Mouse (Mus musculus) midbrain, embryonic 16.5 days (tissue): ENCODE results near the gene Prss30. TPM values are rescaled to one million over a fixed set of nuclear protein-coding genes. Genes with fewer than 3 reads are reported as not detected.
A peak's percentile ranks its signal among the peaks of the same experiment; 100 is the strongest.
"Not testable (repeated sequence)": the region's sequence is repeated elsewhere in the genome, so short reads cannot be mapped to it uniquely, and the experiment has no call there.

ENCODE experiments used
- ATAC-seq: fragments of 200-750 bp; cut with Nextera tagmentation; 2 replicates; pipeline ENCODE4 v1.8.0; 2017; ENCODE audit warnings: moderate TSS enrichment
- H3K27ac ChIP-seq: fragments of 300-500 bp; sonication (generic); 2 replicates; pipeline ENCODE4 v1.5.1; 2014; ENCODE audit warnings: mild to moderate bottlenecking, low read length, mixed read lengths
- H3K27me3 ChIP-seq: fragments of 300-500 bp; sonication (generic); 2 replicates; pipeline ENCODE4 v1.6.1; 2014; ENCODE audit warnings: low read depth, low read length, mixed read lengths; ENCODE audit not compliant: control insufficient read depth, insufficient read depth
- H3K36me3 ChIP-seq: fragments of 300-500 bp; sonication (generic); 2 replicates; pipeline ENCODE4 v1.6.1; 2014; ENCODE audit warnings: mild to moderate bottlenecking, low read length, moderate library complexity, mixed read lengths; ENCODE audit not compliant: control insufficient read depth, insufficient read depth
- H3K4me1 ChIP-seq: fragments of 300-500 bp; sonication (generic); 2 replicates; pipeline ENCODE4 v1.6.1; 2014; ENCODE audit warnings: mild to moderate bottlenecking, low read length, mixed read lengths; ENCODE audit not compliant: control insufficient read depth, insufficient read depth
- H3K4me2 ChIP-seq: fragments of 300-500 bp; sonication (generic); 2 replicates; pipeline ENCODE4 v1.6.1; 2014; ENCODE audit warnings: mild to moderate bottlenecking, low read length, mixed read lengths
- H3K4me3 ChIP-seq: fragments of 300-500 bp; sonication (generic); 2 replicates; pipeline ENCODE4 v1.5.1; 2014; ENCODE audit warnings: low read depth, mild to moderate bottlenecking, low read length, moderate library complexity, mixed read lengths
- H3K9ac ChIP-seq: fragments of 300-500 bp; sonication (generic); 2 replicates; pipeline ENCODE4 v1.6.1; 2014; ENCODE audit warnings: low read depth, low read length, mixed read lengths
- H3K9me3 ChIP-seq: fragments of 300-500 bp; sonication (generic); replicated peaks from 2 replicates; pipeline ENCODE4 v1.6.1; 2014; ENCODE audit warnings: mild to moderate bottlenecking, low read length, mixed read lengths; ENCODE audit not compliant: control insufficient read depth, poor library complexity, severe bottlenecking
- WGBS: fragments of 180-500 bp; shearing (Covaris S2); extraction: QIAGEN DNeasy Blood & Tissue Kit; methylation state at CpG from one replicate; pipeline ENCODE4 v1.1.7; 2014; 5-methylcytosine and 5-hydroxymethylcytosine counted together
- microRNA-seq: library from miRNA; unstranded; fragments of <30 nt; microRNA quantifications from one replicate; pipeline ENCODE4, GENCODE M21; 2017
- polyA plus RNA-seq: library from polyadenylated mRNA; unstranded; fragments of >200 nt; fragmentation: Nextera tagmentation; extraction: Ambion mirVana; gene quantifications from 2 replicates; pipeline ENCODE4 v1.2.1, GENCODE M21; 2015

Gene Prss30
- polyA plus RNA-seq, 1 experiment from 2014 or later, result 0.24 TPM

DNA sequence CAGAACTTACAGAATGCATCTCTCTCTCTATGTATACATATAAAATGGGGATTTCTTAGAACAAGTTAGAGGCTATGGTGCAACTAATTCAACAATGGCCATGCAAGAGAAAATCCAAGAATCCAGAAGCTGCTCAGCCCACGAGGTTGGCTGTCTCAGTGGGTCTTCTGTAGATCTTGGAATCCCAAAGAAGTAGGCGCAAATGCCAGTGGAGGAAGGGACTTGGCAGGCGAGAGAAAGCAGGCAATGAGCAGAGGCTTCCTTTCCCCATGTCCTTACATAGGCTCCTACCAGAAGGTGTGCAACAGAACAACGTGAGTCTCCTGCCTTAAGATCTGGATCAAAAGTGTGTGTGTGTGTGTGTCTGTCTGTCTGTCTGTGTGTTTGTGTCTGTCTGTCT is 32.9 kb downstream of the Prss30 start:
- not testable (repeated sequence) for H3K27ac ChIP-seq

DNA sequence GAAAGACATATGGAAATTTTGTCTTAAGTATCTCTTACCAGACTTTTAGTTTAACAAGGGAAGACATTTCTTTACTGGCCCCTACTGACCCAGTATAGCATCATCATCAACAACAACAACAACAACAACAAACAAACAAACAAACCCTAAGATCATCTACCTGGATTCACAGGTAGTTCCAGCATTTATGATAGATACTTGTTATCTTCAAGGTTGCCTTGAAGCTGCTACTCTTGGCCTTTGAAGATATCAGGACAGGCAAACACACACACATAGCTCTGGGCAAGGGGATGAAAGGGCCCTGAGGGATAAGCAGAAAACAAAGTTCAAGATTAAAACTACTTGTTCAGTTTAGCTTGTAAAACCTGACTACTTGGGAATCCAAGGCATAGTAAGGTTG is 39.0 kb downstream of the Prss30 start, which contains the start of gene Sbp:
TSS of gene Sbp (plus strand) at position 301 of the 400 bp plus-strand sequence.
- H3K27me3 ChIP-seq, result no peaks in the 10 kb centered on the region
- H3K36me3 ChIP-seq, result no peaks in the 10 kb centered on the region
- no peak for ATAC-seq
- H3K9me3 ChIP-seq, result no peaks in the 10 kb centered on the region
- no peak within 1 kb of the TSS for H3K4me3 ChIP-seq
- no peak within 1 kb of the TSS for H3K4me2 ChIP-seq
- H3K27ac ChIP-seq, result no peak within 1 kb of the TSS
- H3K4me1 ChIP-seq, result no peaks in the 10 kb centered on the region
- H3K9ac ChIP-seq, result no peak within 1 kb of the TSS

More for the DNA sequence above, 32.9 kb downstream of the Prss30 start:
- not testable (repeated sequence) for H3K27me3 ChIP-seq, ATAC-seq, H3K9ac ChIP-seq, H3K36me3 ChIP-seq, H3K4me3 ChIP-seq, H3K4me2 ChIP-seq, H3K9me3 ChIP-seq, H3K4me1 ChIP-seq
- WGBS, result 83% methylated on average over 4 of the region's 4 CpGs

DNA sequence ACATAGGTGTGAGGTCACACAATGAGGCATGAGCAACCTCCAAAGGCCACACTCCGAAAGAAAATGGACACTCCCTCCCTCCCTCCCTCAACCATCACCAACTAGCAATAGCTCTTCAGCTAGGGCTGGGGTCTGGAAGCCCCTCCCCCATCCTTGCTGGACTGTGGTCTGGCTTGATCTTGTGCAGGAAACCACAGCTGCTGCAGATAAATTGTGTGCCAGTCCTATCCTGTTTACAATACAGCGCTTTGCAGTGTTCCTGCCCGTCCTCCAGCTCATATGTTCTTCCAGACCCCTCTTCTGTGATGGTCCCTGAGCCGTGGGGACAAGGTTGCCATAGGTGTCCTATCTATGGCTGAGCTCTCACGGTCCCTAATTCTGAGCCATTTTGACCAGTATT is 49.2 kb downstream of the Prss30 start:
- H3K36me3 ChIP-seq, result no peaks in the 10 kb centered on the region
- no peaks in the 10 kb centered on the region for H3K4me1 ChIP-seq
- 89% methylated on average over 5 of the region's 5 CpGs for WGBS
- H3K9me3 ChIP-seq, result no peaks in the 10 kb centered on the region
- no peaks in the 10 kb centered on the region for H3K27me3 ChIP-seq
- no peak overlapping the region for H3K27ac ChIP-seq
- H3K4me2 ChIP-seq, result no peak overlapping the region
- ATAC-seq, result no peak
- no peak overlapping the region for H3K4me3 ChIP-seq
- H3K9ac ChIP-seq, result no peak overlapping the region

DNA sequence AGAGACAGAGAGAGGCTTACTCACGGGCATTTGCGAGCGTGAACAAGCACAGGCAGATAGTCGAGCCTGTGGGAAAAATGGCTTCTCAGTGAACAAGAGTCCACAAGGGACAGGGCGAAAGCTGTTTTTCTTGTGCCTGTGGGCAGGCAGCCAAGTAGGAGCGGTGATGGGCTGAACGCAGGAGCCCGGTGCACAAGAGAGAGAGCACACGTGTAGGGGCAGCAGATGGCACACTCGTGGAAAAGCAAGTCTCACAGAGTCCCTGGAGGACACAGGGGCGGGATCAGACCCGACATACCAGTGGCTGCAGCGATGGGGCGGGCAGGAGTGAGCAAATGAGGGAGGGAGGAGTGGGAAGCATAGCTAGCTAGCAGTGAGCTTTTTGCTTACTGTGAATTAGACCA is 55.3 kb downstream of the Prss30 start:
- WGBS, result under 1% methylated on average over 14 of the region's 14 CpGs
- ATAC-seq, result peak; percentile 89

DNA sequence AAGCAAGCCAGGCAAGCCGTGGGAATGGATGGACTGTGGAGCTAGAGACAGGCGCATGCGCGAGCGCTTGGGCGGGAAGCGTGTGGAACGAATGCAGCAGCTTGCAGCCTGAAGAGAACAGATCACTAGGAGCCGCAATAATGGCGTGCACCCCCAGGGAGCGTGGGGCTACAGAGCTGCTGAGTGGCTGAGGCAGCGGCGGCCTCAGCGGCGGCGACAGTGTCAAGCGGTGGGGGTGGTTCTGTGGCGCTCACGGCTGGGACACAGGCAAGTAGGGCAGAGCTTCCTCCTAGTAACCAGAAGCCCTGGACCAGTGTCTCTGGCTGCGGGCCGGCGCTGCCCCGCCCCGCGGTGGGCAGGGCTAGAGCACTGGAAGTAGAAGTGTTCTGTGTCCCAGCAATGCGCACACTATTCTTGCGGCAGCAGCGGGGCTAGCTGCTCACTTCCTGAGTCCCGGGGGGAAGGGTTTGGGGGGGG is 55.8 kb downstream of the Prss30 start:
- H3K9me3 ChIP-seq, result no peaks in the 10 kb centered on the region
- peaks cover 8% of the 10 kb centered on the region for H3K4me1 ChIP-seq
- peak overlapping the region; percentile 64 for H3K4me3 ChIP-seq
- peak overlapping the region; percentile 93 for H3K4me2 ChIP-seq
- under 1% methylated on average over 29 of the region's 29 CpGs for WGBS
- peak overlapping the region; percentile 73 for H3K9ac ChIP-seq
- no peaks in the 10 kb centered on the region for H3K27me3 ChIP-seq
- H3K27ac ChIP-seq, result peak overlapping the region; percentile 89
- no peaks in the 10 kb centered on the region for H3K36me3 ChIP-seq
- ATAC-seq, result peak; percentile 98

More for the DNA sequence above, 55.3 kb downstream of the Prss30 start:
- Histone ChIP-seq H3K4me2 (peak overlapping the region; percentile 93), H3K9me3 (no peaks in the 10 kb centered on the region), H3K27me3 (no peaks in the 10 kb centered on the region), H3K36me3 (no peaks in the 10 kb centered on the region), H3K27ac (peak overlapping the region; percentile 89), H3K9ac (peak overlapping the region; percentile 73), H3K4me3 (peak overlapping the region; percentile 64), H3K4me1 (peaks cover 8% of the 10 kb centered on the region)

Small RNAs within 50 kb of the gene (microRNA-seq; reads per million reads assigned to microRNA genes)
- gene Gm27700, result not detected

Other genes with a start within 250 kb of the Prss30 start
- gene Paqr4, start 239.7 kb downstream of the Prss30 start, polyA plus RNA-seq, result 70.9 and 75.7 TPM in 2 replicates
- gene Kremen2, start 234.7 kb downstream of the Prss30 start, polyA plus RNA-seq, result 1.6 and 1.8 TPM in 2 replicates
- gene Flywch1, start 209.0 kb downstream of the Prss30 start, polyA plus RNA-seq, result 205 and 220 TPM in 2 replicates
- 76.8 and 81.3 TPM in 2 replicates for gene Flywch2, start 194.5 kb downstream of the Prss30 start, polyA plus RNA-seq
- 467 and 529 TPM in 2 replicates for gene Srrm2, start 190.0 kb downstream of the Prss30 start, polyA plus RNA-seq
- 1,162 and 1,206 TPM in 2 replicates for gene Elob, start 151.4 kb downstream of the Prss30 start, polyA plus RNA-seq
- 0.18 TPM in 1 of 2 replicates, not detected in the other for gene Prss33, start 144.5 kb downstream of the Prss30 start, polyA plus RNA-seq
- gene Prss32, start 136.7 kb downstream of the Prss30 start, polyA plus RNA-seq, result not detected in 2 replicates
- 0.88 and 1.6 TPM in 2 replicates for gene Prss41, start 136.4 kb downstream of the Prss30 start, polyA plus RNA-seq
- not detected in 2 replicates for gene Prss21, start 112.5 kb downstream of the Prss30 start, polyA plus RNA-seq
- gene Dcpp1, start 99.7 kb downstream of the Prss30 start, polyA plus RNA-seq, result not detected in 2 replicates
- gene Dcpp2, start 99.7 kb downstream of the Prss30 start, polyA plus RNA-seq, result not detected in 2 replicates
- not detected in 2 replicates for gene Dcpp3, start 63.1 kb downstream of the Prss30 start, polyA plus RNA-seq
- gene Sbp, start 38.9 kb downstream of the Prss30 start, polyA plus RNA-seq, result not detected in 2 replicates
- gene Sbpl, start 25.3 kb downstream of the Prss30 start, polyA plus RNA-seq, result not detected in 2 replicates
- not detected in 2 replicates for gene Prss22, start 17.5 kb upstream of the Prss30 start, polyA plus RNA-seq
- gene Prss27, start 57.6 kb upstream of the Prss30 start, polyA plus RNA-seq, result 0.19 and 0.27 TPM in 2 replicates
- gene Kctd5, start 92.9 kb upstream of the Prss30 start, polyA plus RNA-seq, result 72.7 and 75.2 TPM in 2 replicates
- gene Pdpk1, start 170.4 kb upstream of the Prss30 start, polyA plus RNA-seq, result 69.2 and 78.5 TPM in 2 replicates
- gene Amdhd2, start 183.2 kb upstream of the Prss30 start, polyA plus RNA-seq, result 31.1 and 31.6 TPM in 2 replicates
- 1,371 and 1,629 TPM in 2 replicates for gene Atp6v0c, start 189.1 kb upstream of the Prss30 start, polyA plus RNA-seq
- gene Tbc1d24, start 225.0 kb upstream of the Prss30 start, polyA plus RNA-seq, result 30.6 and 30.8 TPM in 2 replicates
- gene Ntn3, start 229.0 kb upstream of the Prss30 start, polyA plus RNA-seq, result 3.9 and 4.4 TPM in 2 replicates
- 9.2 and 9.5 TPM in 2 replicates for gene Tedc2, start 240.3 kb upstream of the Prss30 start, polyA plus RNA-seq